ENCODE assay signal across 20 mouse cellular contexts in the genomic region with DNA sequence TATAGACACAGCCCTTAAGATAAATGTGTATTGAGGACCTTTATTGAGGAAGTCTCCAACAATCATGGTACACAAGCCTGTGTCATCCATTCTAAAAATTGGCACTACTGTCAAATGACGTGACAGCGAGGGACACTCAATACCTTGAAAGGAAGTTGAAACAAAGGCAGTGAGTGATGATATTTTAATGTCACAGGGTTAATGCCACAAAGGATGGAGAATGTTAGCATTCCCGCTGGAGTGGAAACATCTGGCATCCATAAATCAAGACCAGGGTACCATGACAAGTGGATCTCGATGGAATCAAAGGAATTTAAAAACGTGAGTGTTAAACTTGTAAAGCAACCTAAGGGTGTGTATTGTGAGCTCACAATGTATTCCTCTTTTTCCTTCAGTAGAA.
DNase-seq lines count a peak whose midpoint lies in the region; ATAC-seq lines count a peak whose summit lies in the region.
"Had no signal": no experiment of that assay in that cellular context is flagged by ENCODE, and none has a peak within 500 bp of the region (broad histone marks: within the 10 kb centered on the region; RNA-seq: fewer than 3 reads in every experiment).

No protein-coding gene starts in this region.

- H3K27me3 ChIP-seq in hindbrain, embryonic 11.5 days (ENCODE audit: control insufficient read depth, insufficient read depth, low read length) = no peaks in the 10 kb centered on the region
- H3K27me3 ChIP-seq in hindbrain, embryonic 16.5 days (replicated peaks; ENCODE audit: control insufficient read depth, insufficient read depth, low read length) = no peaks in the 10 kb centered on the region
- H3K27me3 ChIP-seq in neural tube, embryonic 15.5 days (replicated peaks) = no peaks in the 10 kb centered on the region
- H3K27me3 ChIP-seq in neural tube, embryonic 11.5 days (ENCODE audit: control insufficient read depth, insufficient read depth, low read length) = no peaks in the 10 kb centered on the region
- H3K27me3 ChIP-seq in intestine, embryonic 16.5 days (replicated peaks; ENCODE audit: control insufficient read depth, insufficient read depth, low read length) = no peaks in the 10 kb centered on the region
- H3K27me3 ChIP-seq: embryonic facial prominence, embryonic 15.5 days had no signal

- H3K9me3 ChIP-seq in hindbrain, embryonic 11.5 days (ENCODE audit: control insufficient read depth, low read length) = no peaks in the 10 kb centered on the region
- no peaks in the 10 kb centered on the region for H3K9me3 ChIP-seq in hindbrain, embryonic 16.5 days (ENCODE audit: control insufficient read depth, low read length)
- no peaks in the 10 kb centered on the region for H3K9me3 ChIP-seq in neural tube, embryonic 15.5 days (replicated peaks)
- no peaks in the 10 kb centered on the region for H3K9me3 ChIP-seq in neural tube, embryonic 11.5 days (ENCODE audit: control insufficient read depth, low read length)
- H3K9me3 ChIP-seq in intestine, embryonic 16.5 days (ENCODE audit: control insufficient read depth, low read length) = no peaks in the 10 kb centered on the region
- H3K9me3 ChIP-seq: embryonic facial prominence, embryonic 15.5 days; forebrain, embryonic 10.5 days; G1E had no signal

- no peaks in the 10 kb centered on the region for H3K4me1 ChIP-seq in hindbrain, embryonic 11.5 days (replicated peaks; ENCODE audit: control insufficient read depth, insufficient read depth, low read length)
- H3K4me1 ChIP-seq in hindbrain, embryonic 16.5 days (ENCODE audit: control insufficient read depth, insufficient read depth, low read depth, low read length) = peaks cover 5% of the 10 kb centered on the region
- H3K4me1 ChIP-seq in neural tube, embryonic 15.5 days = peaks cover 4% of the 10 kb centered on the region
- peaks cover 7% of the 10 kb centered on the region; the same call in 1 of the 2 replicates for H3K4me1 ChIP-seq in neural tube, embryonic 11.5 days (ENCODE audit: control insufficient read depth, insufficient read depth, low read length)
- no peaks in the 10 kb centered on the region for H3K4me1 ChIP-seq in intestine, embryonic 16.5 days (ENCODE audit: control insufficient read depth, insufficient read depth, low read length)
- H3K4me1 ChIP-seq: embryonic facial prominence, embryonic 15.5 days had no signal

- DNase-seq in hindbrain, embryonic 11.5 days (ENCODE audit: low spot score) = peak; percentile 34
- DNase-seq in neural tube, embryonic 10.5 days (ENCODE audit: extremely low spot score, low spot score) = peak; percentile 46
- DNase-seq in forelimb bud, embryonic 11.5 days (ENCODE audit: low read depth, low spot score) = peak; percentile 70
- peak; percentile 44 for DNase-seq in neural tube, embryonic 11.5 days (ENCODE audit: low spot score)
- DNase-seq in cerebellum, adult 11-12 months = no peak
- DNase-seq: adrenal gland, postnatal 10 days; cerebellum, adult 9-11 months; forebrain, postnatal 0 days; kidney, adult 8-10 months; liver; liver, postnatal 0 days; thymus, adult 2 months had no signal

- no peak overlapping the region for H3K4me2 ChIP-seq in hindbrain, embryonic 11.5 days (replicated peaks; ENCODE audit: low read depth, low read length)
- H3K4me2 ChIP-seq in hindbrain, embryonic 16.5 days (ENCODE audit: low read length) = no peak overlapping the region
- no peak overlapping the region for H3K4me2 ChIP-seq in neural tube, embryonic 15.5 days
- H3K4me2 ChIP-seq in neural tube, embryonic 11.5 days (ENCODE audit: low read depth) = no peak overlapping the region
- no peak overlapping the region for H3K4me2 ChIP-seq in intestine, embryonic 16.5 days (ENCODE audit: low read depth, low read length)
- H3K4me2 ChIP-seq: embryonic facial prominence, embryonic 15.5 days; hindbrain, embryonic 14.5 days had no signal

- H3K27ac ChIP-seq in hindbrain, embryonic 11.5 days (ENCODE audit: low read depth, low read length) = no peak overlapping the region
- H3K27ac ChIP-seq in hindbrain, embryonic 16.5 days (ENCODE audit: low read depth, low read length) = no peak overlapping the region
- no peak overlapping the region for H3K27ac ChIP-seq in neural tube, embryonic 15.5 days (replicated peaks)
- H3K27ac ChIP-seq in neural tube, embryonic 11.5 days (ENCODE audit: low read depth, low read length) = no peak overlapping the region
- H3K27ac ChIP-seq in intestine, embryonic 16.5 days (ENCODE audit: low read length) = no peak overlapping the region
- H3K27ac ChIP-seq: embryonic facial prominence, embryonic 15.5 days; forebrain, embryonic 10.5 days; hindbrain, embryonic 14.5 days had no signal

- no peak overlapping the region for H3K9ac ChIP-seq in hindbrain, embryonic 11.5 days (ENCODE audit: low read depth, low read length)
- H3K9ac ChIP-seq in hindbrain, embryonic 16.5 days (ENCODE audit: low read depth, low read length) = no peak overlapping the region
- H3K9ac ChIP-seq in neural tube, embryonic 15.5 days (replicated peaks) = no peak overlapping the region
- no peak overlapping the region for H3K9ac ChIP-seq in neural tube, embryonic 11.5 days (ENCODE audit: low read length)
- no peak overlapping the region for H3K9ac ChIP-seq in intestine, embryonic 16.5 days (ENCODE audit: low read depth, low read length)
- H3K9ac ChIP-seq: embryonic facial prominence, embryonic 15.5 days; forebrain, postnatal 0 days; hindbrain, embryonic 14.5 days; liver, postnatal 0 days had no signal

- no peaks in the 10 kb centered on the region for H3K36me3 ChIP-seq in hindbrain, embryonic 11.5 days (ENCODE audit: control insufficient read depth, insufficient read depth, low read length)
- H3K36me3 ChIP-seq in hindbrain, embryonic 16.5 days (ENCODE audit: control insufficient read depth, insufficient read depth, low read length) = no peaks in the 10 kb centered on the region
- H3K36me3 ChIP-seq in neural tube, embryonic 15.5 days = no peaks in the 10 kb centered on the region
- H3K36me3 ChIP-seq in neural tube, embryonic 11.5 days (ENCODE audit: control insufficient read depth, insufficient read depth, low read length) = no peaks in the 10 kb centered on the region
- no peaks in the 10 kb centered on the region for H3K36me3 ChIP-seq in intestine, embryonic 16.5 days (ENCODE audit: control insufficient read depth, insufficient read depth, low read length)
- H3K36me3 ChIP-seq: embryonic facial prominence, embryonic 15.5 days; forebrain, embryonic 10.5 days; G1E had no signal

- no peak overlapping the region for H3K4me3 ChIP-seq in hindbrain, embryonic 11.5 days (ENCODE audit: low read depth, low read length)
- H3K4me3 ChIP-seq in hindbrain, embryonic 16.5 days (ENCODE audit: low read length) = no peak overlapping the region
- H3K4me3 ChIP-seq in neural tube, embryonic 15.5 days (replicated peaks) = no peak overlapping the region
- no peak overlapping the region for H3K4me3 ChIP-seq in neural tube, embryonic 11.5 days (ENCODE audit: low read depth, low read length)
- H3K4me3 ChIP-seq in intestine, embryonic 16.5 days (ENCODE audit: low read length) = no peak overlapping the region
- H3K4me3 ChIP-seq: embryonic facial prominence, embryonic 15.5 days; forebrain, embryonic 10.5 days had no signal

- peak; percentile 64; the same call in 1 of the 2 replicates for ATAC-seq in hindbrain, embryonic 11.5 days (ENCODE audit: low FRiP score)
- ATAC-seq in hindbrain, embryonic 16.5 days = no peak
- ATAC-seq in neural tube, embryonic 15.5 days (ENCODE audit: low FRiP score) = no peak
- ATAC-seq in neural tube, embryonic 11.5 days (ENCODE audit: insufficient read depth, low FRiP score, low TSS enrichment) = no peak
- ATAC-seq in intestine, embryonic 16.5 days = no peak
- ATAC-seq: activated CD4-positive, CD25-positive, alpha-beta regulatory T cell, adult 4 months; forebrain, postnatal 0 days; liver, postnatal 0 days had no signal

- 18% methylated on average over 5 of the region's 5 CpGs for WGBS in hindbrain, embryonic 11.5 days
- 29% methylated on average over 5 of the region's 5 CpGs for WGBS in hindbrain, embryonic 16.5 days
- WGBS in neural tube, embryonic 15.5 days = 7% methylated on average over 5 of the region's 5 CpGs
- WGBS in neural tube, embryonic 11.5 days = 9% methylated on average over 5 of the region's 5 CpGs
- WGBS in intestine, embryonic 16.5 days = 26% methylated on average over 5 of the region's 5 CpGs
